27 mouse cellular contexts compared by ENCODE assay signal in genomic region chr1:36267595-36267994, GRCm38 (mm10).
"Had no signal": no experiment of that assay in that cellular context is flagged by ENCODE, and none has a peak within 500 bp of the region (broad histone marks: within the 10 kb centered on the region; RNA-seq: fewer than 3 reads in every experiment).

No protein-coding gene starts in this region.

- H3K36me3 ChIP-seq: embryonic facial prominence, embryonic 10.5 days; embryonic facial prominence, embryonic 12.5 days; embryonic facial prominence, embryonic 13.5 days; embryonic facial prominence, embryonic 15.5 days; forebrain, embryonic 10.5 days; forebrain, embryonic 12.5 days; forebrain, embryonic 15.5 days had no signal

- ATAC-seq: forebrain, embryonic 13.5 days; forebrain, embryonic 14.5 days; forebrain, embryonic 15.5 days; forebrain, embryonic 16.5 days; forebrain, postnatal 0 days had no signal

- DNase-seq: cerebellum, adult 9-10 months; cerebellum, adult 9-11 months; cerebellum, postnatal 10 days; cerebellum, postnatal 14 days; cerebellum, postnatal 25 days; cerebellum, postnatal 36 days; embryo, embryonic 11 days; forebrain, postnatal 0 days; gastrocnemius, adult 2 months; gastrocnemius, postnatal 10 days; gastrocnemius, postnatal 14 days; gastrocnemius, postnatal 25 days; gastrocnemius, postnatal 36 days; heart, adult 11 months; heart, adult 18-20 months; heart, adult 2 months had no signal

- H3K27ac ChIP-seq: embryonic facial prominence, embryonic 10.5 days; embryonic facial prominence, embryonic 12.5 days; embryonic facial prominence, embryonic 13.5 days; embryonic facial prominence, embryonic 15.5 days; forebrain, embryonic 10.5 days; forebrain, embryonic 12.5 days; forebrain, embryonic 13.5 days; forebrain, embryonic 15.5 days; gastrocnemius, adult 2 months; heart, adult 2 months had no signal

- H3K4me2 ChIP-seq: embryonic facial prominence, embryonic 12.5 days; embryonic facial prominence, embryonic 13.5 days; embryonic facial prominence, embryonic 15.5 days; forebrain, embryonic 12.5 days; forebrain, embryonic 13.5 days; forebrain, embryonic 15.5 days had no signal

- H3K9me3 ChIP-seq: embryonic facial prominence, embryonic 10.5 days; embryonic facial prominence, embryonic 12.5 days; embryonic facial prominence, embryonic 13.5 days; embryonic facial prominence, embryonic 15.5 days; forebrain, embryonic 10.5 days; forebrain, embryonic 12.5 days; forebrain, embryonic 13.5 days; forebrain, embryonic 15.5 days had no signal

- H3K4me1 ChIP-seq: embryonic facial prominence, embryonic 12.5 days; forebrain, embryonic 12.5 days; forebrain, embryonic 13.5 days; forebrain, embryonic 15.5 days had no signal

- H3K9ac ChIP-seq: embryonic facial prominence, embryonic 12.5 days; embryonic facial prominence, embryonic 13.5 days; embryonic facial prominence, embryonic 15.5 days; forebrain, embryonic 12.5 days; forebrain, embryonic 13.5 days; forebrain, embryonic 15.5 days; forebrain, postnatal 0 days had no signal

- H3K4me3 ChIP-seq: embryonic facial prominence, embryonic 10.5 days; embryonic facial prominence, embryonic 12.5 days; embryonic facial prominence, embryonic 13.5 days; embryonic facial prominence, embryonic 15.5 days; erythroblast, embryonic 14.5 days; forebrain, embryonic 10.5 days; forebrain, embryonic 12.5 days; forebrain, embryonic 13.5 days; forebrain, embryonic 15.5 days; gastrocnemius, adult 2 months; heart, adult 2 months had no signal

- H3K27me3 ChIP-seq: forebrain, embryonic 15.5 days had no signal
